Mouse (Mus musculus) G1E-ER4 (cell line): ENCODE data around the gene Nelfb. TPM values are rescaled to one million over a fixed set of nuclear protein-coding genes. Genes with fewer than 3 reads are reported as not detected.

ENCODE experiments used
- GATA1 ChIP-seq: IDR thresholded peaks from one replicate; pipeline ENCODE4 v1.8.0; 2012; ENCODE audit warnings: low read length, inconsistent platforms
- polyA plus RNA-seq: library from polyadenylated mRNA; stranded (reverse); fragments of >175 nt; gene quantifications from 2 replicates; pipeline ENCODE4 v1.2.3, GENCODE M21; 2012

The Nelfb gene
- 26.4 and 34.1 TPM in 2 replicates for polyA plus RNA-seq

DNA sequence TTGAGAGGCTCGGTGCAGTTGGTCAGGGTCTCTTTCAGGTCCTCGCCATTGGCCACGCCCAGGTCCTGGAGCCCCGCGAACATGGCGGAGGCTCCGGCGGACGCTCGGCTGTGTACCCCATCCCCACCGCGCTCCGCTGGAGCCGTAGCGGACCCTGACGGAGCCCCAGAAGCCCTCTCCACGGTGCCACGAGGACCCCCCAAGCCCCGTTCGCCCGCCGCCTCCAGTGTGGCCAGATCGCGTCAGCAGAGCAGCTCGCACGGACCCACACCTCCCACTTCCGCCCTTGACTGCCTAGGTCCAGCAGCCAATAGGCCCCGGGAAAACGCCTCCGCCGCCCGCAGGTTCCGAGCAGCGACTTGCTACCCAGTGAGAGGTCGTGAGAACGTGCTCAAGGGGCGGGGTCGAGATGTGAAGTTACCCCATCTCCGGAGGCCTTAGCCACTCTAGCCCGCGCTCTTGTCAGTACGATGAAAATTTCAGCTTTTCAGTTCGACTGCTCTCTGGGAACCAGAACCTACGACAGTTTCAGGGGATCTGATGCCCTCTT is at the start of gene Nelfb:
Gene Nelfb, minus strand, starts transcription at position 369 of the 550 bp plus-strand sequence.
- TF ChIP-seq GATA1 = no peak

DNA sequence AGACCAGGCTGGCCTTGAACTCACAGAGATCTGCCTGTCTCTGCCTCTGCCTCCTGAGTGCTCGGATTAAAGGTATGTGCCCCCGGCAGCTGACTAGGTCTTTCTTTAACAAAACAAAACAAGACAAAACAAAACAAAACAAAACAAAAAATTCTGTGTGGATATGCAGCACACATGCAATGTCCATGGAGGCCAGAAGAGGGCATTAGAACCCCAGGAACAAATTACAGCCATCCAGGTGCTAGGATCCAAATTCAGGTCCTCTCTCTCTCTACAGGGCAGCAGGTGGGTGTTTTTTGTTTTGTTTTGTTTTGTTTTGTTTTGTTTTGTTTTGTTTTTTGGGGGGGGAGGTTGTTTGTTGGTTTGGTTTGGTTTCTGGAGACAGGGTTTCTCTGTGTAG is 47.6 kb upstream of the Nelfb start:
- TF ChIP-seq GATA1 = no peak

DNA sequence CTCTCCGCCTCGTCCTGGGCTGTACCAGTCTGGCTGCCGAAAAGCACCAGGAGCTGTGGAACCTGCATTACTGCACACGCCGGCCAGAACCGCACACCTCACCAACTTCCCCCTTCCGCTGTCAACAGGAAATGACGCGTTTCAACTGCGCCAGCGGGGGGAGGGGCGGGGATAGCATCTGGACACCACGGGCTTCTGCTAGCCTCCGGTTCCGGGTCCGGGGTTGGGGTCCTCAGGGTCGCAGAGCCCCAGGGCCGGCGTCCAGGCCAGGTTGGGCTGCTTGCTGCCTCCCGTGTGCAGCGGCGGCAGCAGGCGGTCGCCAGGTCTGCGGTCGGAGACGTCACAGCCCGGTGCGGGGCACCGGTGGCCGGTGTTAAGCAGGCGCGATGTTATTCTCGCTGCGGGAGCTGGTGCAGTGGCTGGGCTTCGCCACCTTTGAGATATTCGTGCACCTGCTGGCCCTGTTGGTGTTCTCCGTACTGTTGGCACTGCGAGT is 44.0 kb upstream of the Nelfb start, which contains the start of gene Tmem203:
Gene Tmem203, plus strand, starts transcription at position 156 of the 496 bp plus-strand sequence.
- no peak for TF ChIP-seq GATA1

DNA sequence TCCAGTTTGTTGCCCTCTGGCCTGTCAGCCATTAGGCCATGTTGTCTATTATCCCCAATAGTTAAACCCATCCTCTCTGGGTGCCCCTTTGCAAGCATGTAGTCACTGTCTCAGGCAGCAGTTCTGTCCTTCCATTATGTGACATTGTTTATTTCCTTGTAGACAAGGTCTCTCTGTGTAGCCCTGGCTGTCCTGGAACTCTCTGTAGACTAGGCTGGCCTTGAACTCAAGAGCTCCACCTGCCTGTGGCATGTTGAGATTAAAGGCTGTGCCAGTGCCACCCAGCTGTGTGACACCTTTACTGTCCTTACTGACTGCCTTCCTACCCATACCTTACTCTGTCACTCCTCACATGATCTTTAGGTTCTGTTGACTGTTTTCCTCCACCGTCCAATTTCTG is 41.0 kb upstream of the Nelfb start:
- TF ChIP-seq GATA1 = no peak

DNA sequence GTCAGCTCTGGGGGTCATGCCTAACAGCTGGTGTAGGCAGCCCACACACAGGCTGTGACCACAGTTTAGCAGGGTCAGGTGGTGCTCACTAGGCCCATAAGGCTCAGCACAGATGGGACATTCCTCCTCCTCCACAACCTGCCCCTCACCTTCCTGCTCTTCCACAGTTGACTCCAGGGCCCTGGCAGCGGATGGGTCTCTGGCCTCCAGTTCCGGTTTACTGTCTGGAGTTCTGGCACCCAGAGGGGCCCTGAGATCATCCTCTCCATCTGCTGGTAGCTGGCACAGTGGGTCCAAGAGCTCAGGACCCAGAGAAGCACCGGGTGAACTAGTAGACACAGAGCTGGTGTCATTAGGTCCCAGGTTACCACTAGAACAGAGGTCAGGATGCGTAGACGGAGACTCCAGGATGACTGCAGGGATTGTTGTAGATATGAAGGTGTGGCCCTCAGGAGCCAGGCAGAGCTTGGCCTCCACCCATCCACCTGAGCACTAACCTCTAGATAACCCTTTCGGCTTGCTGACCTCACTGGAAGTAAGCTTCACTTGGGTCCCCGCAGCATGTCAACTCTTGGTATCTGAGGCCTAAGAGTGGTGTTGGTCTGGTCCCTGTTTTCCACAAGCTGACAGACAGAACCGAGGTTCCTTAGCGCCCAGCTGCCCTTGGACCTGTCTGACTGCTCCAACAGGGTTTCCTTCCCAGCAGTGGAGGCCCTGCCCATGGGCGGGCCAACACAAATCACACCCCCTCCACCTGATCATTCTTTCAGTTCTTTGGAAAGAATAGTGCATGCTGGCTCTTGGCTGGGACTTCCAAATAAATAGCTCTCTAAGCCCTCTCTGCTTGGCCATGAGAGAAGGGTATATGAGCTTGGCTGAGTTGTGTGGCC is 35.1 kb upstream of the Nelfb start, which contains the start of gene AL732309.1:
Gene AL732309.1, minus strand, starts transcription at position 681 of the 890 bp plus-strand sequence.
- TF ChIP-seq GATA1 = no peak

DNA sequence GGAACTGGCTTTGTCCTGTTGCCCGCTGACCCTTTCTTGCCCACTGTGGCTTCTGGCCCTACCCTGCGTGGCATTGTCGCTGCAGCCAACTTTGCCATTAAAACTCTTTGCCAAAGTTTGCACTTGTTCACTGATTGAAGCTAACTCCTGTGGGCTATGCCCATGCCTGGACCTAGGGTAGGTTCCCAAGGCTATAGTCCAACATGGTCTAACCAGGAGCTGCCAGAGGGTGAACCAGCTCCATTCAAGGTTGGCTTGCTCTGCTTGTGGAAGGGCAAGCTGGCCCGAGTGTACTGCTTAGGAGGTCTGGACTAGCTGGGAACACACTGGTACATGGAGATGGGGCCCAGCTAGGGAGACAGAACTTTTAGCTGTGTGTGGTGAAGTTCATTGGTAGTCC is 32.9 kb upstream of the Nelfb start:
- TF ChIP-seq GATA1 = no peak

DNA sequence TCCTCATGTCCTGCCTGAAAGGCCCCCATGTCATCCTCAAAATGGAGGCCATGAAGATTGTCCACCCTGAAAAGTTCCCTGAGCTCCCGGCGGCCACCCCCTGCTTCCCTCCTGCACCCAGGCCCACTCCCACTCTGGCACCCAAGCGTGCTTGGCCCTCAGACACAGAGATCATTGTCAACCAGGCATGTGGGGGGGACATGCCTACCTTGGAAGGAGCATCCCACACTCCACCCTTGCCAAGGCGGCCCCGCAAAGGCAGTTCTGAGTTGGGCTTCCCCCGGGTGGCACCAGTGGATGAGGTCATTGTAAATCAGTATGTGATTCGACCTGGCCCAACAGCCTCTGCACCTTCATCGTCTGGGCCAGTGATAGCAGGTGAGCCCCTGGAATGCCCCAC is 32.1 kb upstream of the Nelfb start:
- no peak for TF ChIP-seq GATA1

DNA sequence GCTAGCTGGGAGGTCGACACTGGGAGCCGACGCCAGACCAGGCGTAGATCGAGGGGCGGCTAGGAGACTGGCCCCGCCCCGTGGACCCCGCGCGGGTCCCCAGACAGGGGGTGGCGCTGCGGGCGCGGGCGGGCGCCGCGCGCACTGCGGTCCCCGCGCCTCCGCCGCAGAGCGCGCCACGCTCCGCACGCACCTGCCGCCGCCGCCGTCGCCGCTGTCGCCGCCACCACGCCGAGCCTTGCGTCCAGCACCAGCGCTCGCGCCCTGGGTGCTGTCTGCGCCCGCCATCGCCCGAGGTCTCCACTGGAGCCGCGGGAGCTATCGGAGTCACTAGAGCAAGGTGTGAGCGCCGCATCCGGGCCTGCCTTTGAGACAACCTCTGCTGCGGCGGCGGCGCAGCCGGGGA is 30.8 kb upstream of the Nelfb start, which contains the start of the genes Rnf208 and Cysrt1:
Gene Rnf208, plus strand, starts transcription at position 155 of the 406 bp plus-strand sequence.
Gene Cysrt1, minus strand, starts transcription at position 352 of the 406 bp plus-strand sequence.
- no peak for TF ChIP-seq GATA1

DNA sequence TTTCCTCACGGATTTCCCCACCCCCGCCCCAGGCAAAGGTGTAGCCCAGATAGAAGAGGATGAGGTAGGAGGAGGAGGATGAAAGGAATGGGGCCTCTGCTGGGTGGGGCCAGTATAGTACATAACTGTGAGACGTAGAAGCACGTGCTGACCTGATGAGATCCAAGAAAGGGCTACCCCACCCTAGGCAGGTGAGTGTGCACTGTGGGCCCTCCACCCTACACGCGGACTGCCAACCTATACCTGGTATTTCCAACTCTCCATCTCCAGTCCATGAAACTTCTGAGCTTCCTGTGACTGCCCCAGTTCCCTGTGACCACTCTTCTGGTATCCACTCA is 30.1 kb upstream of the Nelfb start:
- TF ChIP-seq GATA1 = no peak

DNA sequence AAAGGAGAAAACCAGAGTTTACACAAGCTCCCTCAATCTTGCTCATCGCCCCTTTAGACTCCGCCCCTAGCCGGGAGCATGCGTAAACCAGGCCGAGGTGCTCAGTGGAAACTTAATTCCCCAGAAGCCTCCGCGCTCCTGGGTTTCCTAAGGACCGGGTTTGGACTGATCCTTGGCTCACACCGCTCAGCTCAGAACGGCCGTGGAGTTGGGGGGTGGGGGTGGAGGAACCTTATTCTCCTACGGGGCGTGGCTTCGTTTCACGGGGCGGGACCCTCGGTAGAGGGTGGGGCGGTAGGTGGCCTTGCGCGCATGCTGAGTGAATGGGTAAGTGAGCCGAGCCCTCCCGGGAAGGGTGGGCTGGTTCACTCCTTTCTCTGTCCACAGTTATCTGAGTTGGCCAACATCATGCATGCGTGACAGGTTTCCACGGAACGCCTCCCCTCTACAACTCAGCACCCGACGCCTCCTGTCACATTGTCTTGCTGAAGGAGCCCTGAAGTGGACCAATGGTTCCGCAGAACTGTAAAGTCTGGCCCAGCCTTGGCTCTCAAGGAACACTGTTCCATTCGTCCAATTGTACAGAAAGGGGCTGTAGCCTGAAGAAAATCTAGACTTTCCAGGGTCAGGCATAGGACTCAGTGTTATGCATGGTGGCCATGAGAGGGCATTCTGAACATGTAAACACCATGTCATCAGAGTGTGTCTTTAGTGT is 29.6 kb upstream of the Nelfb start:
- no peak for TF ChIP-seq GATA1

DNA sequence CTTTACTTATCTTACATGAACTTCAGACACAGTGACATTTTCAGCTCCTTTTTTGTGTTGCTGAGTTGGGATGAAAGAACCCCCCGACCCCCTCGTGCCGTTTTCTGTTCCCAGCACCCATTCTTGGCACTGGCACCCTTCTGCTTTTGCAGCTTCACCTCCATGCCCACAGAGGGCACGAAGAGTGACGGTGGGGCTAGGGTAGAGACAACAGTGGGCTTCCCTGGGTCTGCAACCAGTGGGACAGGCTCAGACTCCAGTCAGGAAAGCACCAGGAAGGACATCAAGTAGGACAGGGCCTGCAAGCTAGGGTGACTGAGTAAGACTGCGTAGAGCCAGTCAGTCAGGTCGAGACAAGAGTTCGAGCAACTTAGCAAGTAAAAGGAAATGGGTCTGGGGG is 29.0 kb upstream of the Nelfb start:
- no peak for TF ChIP-seq GATA1

DNA sequence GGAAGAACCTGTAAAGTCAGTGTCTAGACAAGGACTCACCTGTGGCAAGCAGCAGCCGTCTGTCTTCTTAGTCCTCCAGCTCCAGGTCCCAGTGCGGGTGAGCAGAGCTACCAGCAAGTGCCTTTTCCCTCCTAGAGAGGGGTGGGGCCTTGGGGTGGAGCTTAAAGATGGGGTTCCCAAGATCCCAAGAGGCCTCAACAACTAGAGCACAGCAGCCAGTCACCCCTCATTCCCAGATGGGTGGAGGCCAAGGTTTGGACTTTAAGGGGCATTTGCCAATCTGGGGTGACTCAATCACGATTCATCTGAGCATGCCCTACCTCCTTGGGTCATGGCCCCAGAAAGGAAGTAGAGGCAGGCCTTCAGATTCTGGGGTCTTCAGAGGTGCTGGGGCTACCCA is 28.5 kb upstream of the Nelfb start:
- TF ChIP-seq GATA1 = no peak

DNA sequence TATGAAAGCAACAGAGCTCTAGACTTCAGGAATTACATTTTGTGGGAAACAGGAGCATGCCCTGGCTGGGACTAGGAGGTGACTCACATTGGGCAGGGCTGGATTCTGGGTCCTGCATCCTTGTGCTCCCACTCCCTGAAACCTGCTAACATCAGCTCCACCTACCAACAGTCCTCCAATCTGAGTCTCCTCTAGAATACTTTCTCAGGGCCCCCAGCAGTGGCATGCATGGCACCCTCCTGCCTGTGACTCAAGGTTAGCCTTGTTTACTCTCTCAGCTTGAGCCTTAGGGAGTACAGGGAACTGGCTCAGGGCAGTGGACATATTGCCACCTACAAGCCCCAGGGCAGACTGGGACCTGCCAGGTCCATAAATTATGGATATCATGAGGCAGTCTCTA is 26.8 kb upstream of the Nelfb start:
- TF ChIP-seq GATA1 = no peak

DNA sequence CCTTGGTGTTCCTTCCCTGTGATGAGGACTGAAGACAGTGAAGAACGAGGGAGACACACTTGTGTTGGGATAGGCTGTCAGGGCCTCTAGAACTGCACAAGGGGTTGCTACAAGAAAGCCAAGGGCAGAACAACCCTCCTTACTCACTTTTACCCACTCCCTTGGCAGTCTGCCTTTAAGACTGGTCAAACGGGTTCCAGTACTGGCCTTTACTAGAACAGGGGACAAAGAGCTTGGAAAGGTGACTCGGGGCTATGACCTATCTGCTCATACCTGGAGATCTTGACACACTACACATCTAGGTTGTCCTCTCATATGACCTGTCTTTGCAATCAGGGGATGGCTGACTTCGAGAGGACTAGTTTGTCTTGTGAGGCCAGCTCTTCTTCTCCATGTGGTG is 26.2 kb upstream of the Nelfb start:
- no peak for TF ChIP-seq GATA1

DNA sequence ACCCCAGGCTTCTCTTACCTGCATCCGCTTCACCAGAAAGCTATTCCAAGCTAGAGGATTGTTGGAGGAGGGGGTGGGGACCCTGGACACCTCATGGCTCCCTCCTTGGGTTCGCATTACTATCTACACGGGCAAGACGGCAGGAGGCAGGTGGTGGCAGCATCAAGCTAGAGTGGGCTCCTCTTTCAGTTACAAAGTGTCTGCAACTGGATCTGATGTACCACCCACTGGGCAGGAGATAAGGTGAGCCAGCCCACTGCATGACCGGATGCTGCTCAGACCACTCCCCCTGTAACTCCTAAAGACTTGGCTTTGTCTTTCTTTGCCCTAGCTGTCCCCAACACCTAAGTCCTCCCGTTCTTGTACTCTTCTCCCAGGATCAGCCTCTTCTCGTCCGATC is 25.3 kb upstream of the Nelfb start, which contains the start of gene Rnf224:
Gene Rnf224, minus strand, starts transcription at position 174 of the 400 bp plus-strand sequence.
- TF ChIP-seq GATA1 = no peak
